Mouse (Mus musculus) midbrain, embryonic 14.5 days (tissue): Measurements from ENCODE around the gene Hyal6. TPM values are rescaled to one million over a fixed set of nuclear protein-coding genes. Genes with fewer than 3 reads are reported as not detected.
A peak's percentile ranks its signal among the peaks of the same experiment; 100 is the strongest.

ENCODE experiments used
- ATAC-seq: fragments of 200-750 bp; cut with Nextera tagmentation; 2 replicates; pipeline ENCODE4 v1.8.0; 2017; ENCODE audit warnings: moderate number of reproducible peaks, moderate library complexity; ENCODE audit not compliant: low FRiP score, low TSS enrichment
- DNase-seq: peaks from one replicate; pipeline ENCODE4 v3.0.0-alpha.2; 2015
- H3K27ac ChIP-seq: fragments of 300-500 bp; sonication (generic); replicated peaks from 2 replicates; pipeline ENCODE4 v1.5.1; 2014; ENCODE audit warnings: mild to moderate bottlenecking, low read depth, low read length, moderate library complexity
- H3K27me3 ChIP-seq: fragments of 300-500 bp; sonication (generic); 2 replicates; pipeline ENCODE4 v1.6.1; 2014; ENCODE audit warnings: low read length, control low read depth, mixed read lengths; ENCODE audit not compliant: control insufficient read depth, insufficient read depth
- H3K36me3 ChIP-seq: fragments of 300-500 bp; sonication (generic); 2 replicates; pipeline ENCODE4 v1.6.1; 2014; ENCODE audit warnings: low read length, control low read depth; ENCODE audit not compliant: control insufficient read depth, insufficient read depth
- H3K4me1 ChIP-seq: fragments of 300-500 bp; sonication (generic); 2 replicates; pipeline ENCODE4 v1.6.1; 2014; ENCODE audit warnings: mild to moderate bottlenecking, antibody characterized with exemption, low read length, control low read depth; ENCODE audit not compliant: control insufficient read depth, insufficient read depth
- H3K4me2 ChIP-seq: fragments of 300-500 bp; sonication (generic); 2 replicates; pipeline ENCODE4 v1.6.1; 2014; ENCODE audit warnings: mild to moderate bottlenecking, low read length, moderate library complexity
- H3K4me3 ChIP-seq: fragments of 300-500 bp; sonication (generic); replicated peaks from 2 replicates; pipeline ENCODE4 v1.5.1; 2014; ENCODE audit warnings: low read depth, low read length
- H3K9ac ChIP-seq: fragments of 300-500 bp; sonication (generic); replicated peaks from 2 replicates; pipeline ENCODE4 v1.6.1; 2014; ENCODE audit warnings: mild to moderate bottlenecking, low read length, moderate library complexity
- H3K9me3 ChIP-seq: fragments of 300-500 bp; sonication (generic); 2 replicates; pipeline ENCODE4 v1.6.1; 2016; ENCODE audit warnings: low read length, control low read depth, mixed read lengths; ENCODE audit not compliant: control insufficient read depth
- WGBS: fragments of 180-500 bp; shearing (Covaris S2); extraction: QIAGEN DNeasy Blood & Tissue Kit; methylation state at CpG from one replicate; pipeline ENCODE4 v1.1.7; 2014; 5-methylcytosine and 5-hydroxymethylcytosine counted together
- polyA plus RNA-seq: library from polyadenylated mRNA; unstranded; fragments of >200 nt; fragmentation: Nextera tagmentation; extraction: Ambion mirVana; gene quantifications from 2 replicates; pipeline ENCODE4 v1.2.1, GENCODE M21; 2014

Gene Hyal6
- polyA plus RNA-seq = not detected in 2 replicates

GRCm38 (mm10) chr6:24732945-24733344 is at the start of gene Hyal6:
TSS of gene Hyal6 (plus strand) at chr6:24733245.
- H3K4me2 ChIP-seq = no peak within 1 kb of the TSS
- WGBS = 83% methylated on average over 3 of the region's 3 CpGs
- no peaks in the 10 kb centered on the region for H3K4me1 ChIP-seq
- DNase-seq (no peak), ATAC-seq (no peak)
- no peak within 1 kb of the TSS for H3K4me3 ChIP-seq
- no peak within 1 kb of the TSS for H3K9ac ChIP-seq
- H3K36me3 ChIP-seq = no peaks in the 10 kb centered on the region
- H3K27ac ChIP-seq = no peak within 1 kb of the TSS
- H3K27me3 ChIP-seq = no peaks in the 10 kb centered on the region
- no peaks in the 10 kb centered on the region for H3K9me3 ChIP-seq

GRCm38 (mm10) chr6:24687871-24688270 is 45.2 kb upstream of the Hyal6 start:
- Histone ChIP-seq H3K4me2 (no peak overlapping the region), H3K27ac (no peak overlapping the region), H3K27me3 (no peaks in the 10 kb centered on the region)

GRCm38 (mm10) chr6:24694455-24695410 is 38.3 kb upstream of the Hyal6 start:
- Histone ChIP-seq H3K4me1 (no peaks in the 10 kb centered on the region), H3K27ac (no peak overlapping the region), H3K36me3 (no peaks in the 10 kb centered on the region), H3K4me2 (no peak overlapping the region), H3K27me3 (no peaks in the 10 kb centered on the region), H3K9me3 (no peaks in the 10 kb centered on the region), H3K4me3 (no peak overlapping the region), H3K9ac (no peak overlapping the region)
- ATAC-seq (no peak), DNase-seq (no peak)
- WGBS = 90% methylated on average over 11 of the region's 11 CpGs

More at GRCm38 (mm10) chr6:24687871-24688270, 45.2 kb upstream of the Hyal6 start:
- Histone ChIP-seq H3K36me3 (no peaks in the 10 kb centered on the region), H3K4me3 (no peak overlapping the region), H3K9ac (no peak overlapping the region), H3K9me3 (no peaks in the 10 kb centered on the region), H3K4me1 (no peaks in the 10 kb centered on the region)
- ATAC-seq = no peak
- DNase-seq = no peak
- 26% methylated on average over 1 of the region's 1 CpGs for WGBS

GRCm38 (mm10) chr6:24696117-24696516 is 36.9 kb upstream of the Hyal6 start:
- no peak overlapping the region for H3K27ac ChIP-seq
- no peaks in the 10 kb centered on the region for H3K27me3 ChIP-seq
- H3K4me3 ChIP-seq = no peak overlapping the region
- H3K9ac ChIP-seq = no peak overlapping the region
- DNase-seq (no peak), ATAC-seq (no peak)
- H3K9me3 ChIP-seq = no peaks in the 10 kb centered on the region
- H3K4me1 ChIP-seq = no peaks in the 10 kb centered on the region
- no peaks in the 10 kb centered on the region for H3K36me3 ChIP-seq
- WGBS = 92% methylated on average over 4 of the region's 4 CpGs
- no peak overlapping the region for H3K4me2 ChIP-seq

GRCm38 (mm10) chr6:24697216-24697615 is 35.8 kb upstream of the Hyal6 start:
- no peaks in the 10 kb centered on the region for H3K36me3 ChIP-seq
- 88% methylated on average over 5 of the region's 5 CpGs for WGBS
- ATAC-seq (no peak), DNase-seq (no peak)
- no peaks in the 10 kb centered on the region for H3K27me3 ChIP-seq
- no peaks in the 10 kb centered on the region for H3K9me3 ChIP-seq
- H3K4me2 ChIP-seq = no peak overlapping the region
- H3K9ac ChIP-seq = no peak overlapping the region
- H3K4me1 ChIP-seq = no peaks in the 10 kb centered on the region
- H3K4me3 ChIP-seq = no peak overlapping the region
- no peak overlapping the region for H3K27ac ChIP-seq

- Histone ChIP-seq H3K4me1 (no peaks in the 10 kb centered on the region), H3K4me3 (no peak overlapping the region), H3K27me3 (no peaks in the 10 kb centered on the region), H3K9ac (no peak overlapping the region), H3K27ac (no peak overlapping the region), H3K9me3 (no peaks in the 10 kb centered on the region), H3K36me3 (no peaks in the 10 kb centered on the region), H3K4me2 (no peak overlapping the region)
- ATAC-seq = no peak
- DNase-seq = no peak
- 91% methylated on average over 5 of the region's 5 CpGs for WGBS
These were observed 26.0 kb upstream of the Hyal6 start for GRCm38 (mm10) chr6:24707090-24707489.

GRCm38 (mm10) chr6:24707499-24707898 is 25.5 kb upstream of the Hyal6 start:
- Histone ChIP-seq H3K4me2 (no peak overlapping the region), H3K36me3 (no peaks in the 10 kb centered on the region), H3K4me1 (no peaks in the 10 kb centered on the region), H3K9me3 (no peaks in the 10 kb centered on the region), H3K9ac (no peak overlapping the region), H3K27ac (no peak overlapping the region), H3K4me3 (no peak overlapping the region), H3K27me3 (no peaks in the 10 kb centered on the region)
- WGBS = 90% methylated on average over 2 of the region's 2 CpGs
- ATAC-seq = no peak
- DNase-seq = no peak

GRCm38 (mm10) chr6:24721317-24722099 is 11.5 kb upstream of the Hyal6 start:
- no peak for ATAC-seq
- no peak overlapping the region for H3K4me2 ChIP-seq
- no peak overlapping the region for H3K9ac ChIP-seq
- H3K9me3 ChIP-seq = no peaks in the 10 kb centered on the region
- H3K4me1 ChIP-seq = no peaks in the 10 kb centered on the region
- peak; percentile 87 for DNase-seq
- no peaks in the 10 kb centered on the region for H3K36me3 ChIP-seq
- H3K27ac ChIP-seq = no peak overlapping the region
- H3K27me3 ChIP-seq = no peaks in the 10 kb centered on the region
- H3K4me3 ChIP-seq = no peak overlapping the region
- WGBS = 37% methylated on average over 13 of the region's 13 CpGs
